Mouse (Mus musculus) thymus, adult 2 months (tissue): ENCODE data around the gene Il10ra. TPM values are rescaled to one million over a fixed set of nuclear protein-coding genes. Genes with fewer than 3 reads are reported as not detected.
A peak's percentile ranks its signal among the peaks of the same experiment; 100 is the strongest.

ENCODE experiments used
- DNase-seq: peaks from one replicate; pipeline ENCODE4 v3.0.0; 2021
- H3K27ac ChIP-seq: fragments of 200-500 bp; 2 replicates; pipeline ENCODE4 v1.5.1; 2012; ENCODE audit warnings: low read length, control low read depth; ENCODE audit not compliant: control insufficient read depth, insufficient read depth
- H3K27me3 ChIP-seq: fragments of 200-500 bp; 2 replicates; pipeline ENCODE4 v1.6.1; 2012; ENCODE audit warnings: mild to moderate bottlenecking, low read length, moderate library complexity, mixed read lengths; ENCODE audit not compliant: control insufficient read depth, insufficient read depth
- H3K36me3 ChIP-seq: fragments of 200-500 bp; 2 replicates; pipeline ENCODE4 v1.6.1; 2012; ENCODE audit warnings: mild to moderate bottlenecking, low read length, moderate library complexity; ENCODE audit not compliant: control insufficient read depth, insufficient read depth
- H3K4me1 ChIP-seq: fragments of 200-500 bp; replicated peaks from 2 replicates; pipeline ENCODE4 v1.6.1; 2012; ENCODE audit warnings: low read length; ENCODE audit not compliant: control insufficient read depth, insufficient read depth
- H3K4me3 ChIP-seq: fragments of 200-500 bp; 2 replicates; pipeline ENCODE4 v1.5.1; 2012; ENCODE audit warnings: mild to moderate bottlenecking, low read length, control low read depth, moderate library complexity; ENCODE audit not compliant: control insufficient read depth, insufficient read depth
- CTCF ChIP-seq: fragments of 200-500 bp; IDR thresholded peaks from 2 replicates; pipeline ENCODE4 v1.5.1; 2012; ENCODE audit warnings: mild to moderate bottlenecking, control low read depth, low read length, moderate library complexity, borderline replicate concordance; ENCODE audit not compliant: control insufficient read depth, poor library complexity, insufficient read depth; ENCODE audit errors: extremely low read depth
- POLR2A ChIP-seq: fragments of 200-500 bp; IDR thresholded peaks from 2 replicates; pipeline ENCODE4 v1.6.1; 2012; ENCODE audit warnings: mild to moderate bottlenecking, low read length, control low read depth, moderate library complexity; ENCODE audit not compliant: control insufficient read depth, poor library complexity, insufficient read depth; ENCODE audit errors: extremely low read depth
- WGBS: fragments of 180-500 bp; shearing (Covaris S2); methylation state at CpG from one replicate; pipeline ENCODE4 v1.1.7; 2018; 5-methylcytosine and 5-hydroxymethylcytosine counted together
- polyA plus RNA-seq: library from polyadenylated mRNA; depleted of rRNA; stranded (reverse); fragments of >200 nt; gene quantifications from 2 replicates; pipeline ENCODE4 v1.2.3, GENCODE M21; 2012

Il10ra gene
- polyA plus RNA-seq, 1 experiment: 36.8 TPM

DNA sequence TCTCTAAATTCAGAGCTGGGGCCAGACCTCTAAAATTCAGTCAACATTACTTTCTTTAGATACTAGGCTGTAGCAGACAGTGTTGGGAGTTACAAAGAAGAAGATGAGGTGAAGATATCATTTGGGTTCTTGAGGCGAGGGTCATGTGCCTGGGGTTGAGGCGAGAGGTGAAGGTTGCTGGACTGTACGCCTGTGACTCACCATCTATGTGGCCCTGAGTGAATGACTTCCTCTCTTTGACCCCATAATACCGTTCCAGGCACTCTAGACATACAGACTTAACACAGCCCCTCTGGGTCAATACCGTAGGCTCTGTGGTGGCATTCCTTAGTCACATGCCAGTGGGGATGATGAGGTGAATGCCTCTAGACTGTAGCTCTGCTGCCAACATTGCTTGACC, 13.5 kb upstream of the Il10ra start:
- H3K4me1 ChIP-seq: peaks cover 24% of the 10 kb centered on the region
- WGBS: 92% methylated on average over 5 of the region's 5 CpGs

DNA sequence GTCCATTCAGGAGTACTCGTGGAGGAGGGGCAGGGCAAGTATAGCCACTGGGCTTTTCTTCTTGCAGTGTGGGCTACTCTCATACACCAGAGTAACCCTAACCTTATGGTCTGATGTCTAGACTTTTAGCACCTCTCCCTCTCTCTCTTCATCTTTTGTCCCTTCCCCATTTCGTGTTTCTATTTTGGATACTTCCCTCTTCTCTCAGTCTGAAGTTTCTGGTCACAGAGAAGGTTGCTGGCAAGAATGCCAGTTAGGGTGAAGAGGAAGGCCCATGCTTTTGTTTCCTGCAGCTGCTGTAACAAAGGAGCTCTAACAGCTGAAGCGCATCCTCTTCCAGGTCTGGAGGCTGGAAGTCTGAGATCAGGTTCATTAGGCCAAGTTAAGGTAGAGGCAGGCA, 11.9 kb upstream of the Il10ra start:
- H3K4me1 ChIP-seq: peaks cover 24% of the 10 kb centered on the region
- WGBS: 43% methylated on average over 3 of the region's 3 CpGs
- H3K4me3 ChIP-seq: no peak overlapping the region
- no peaks in the 10 kb centered on the region for H3K27me3 ChIP-seq
- no peak for DNase-seq
- H3K36me3 ChIP-seq: no peaks in the 10 kb centered on the region
- H3K27ac ChIP-seq: no peak overlapping the region
- TF ChIP-seq POLR2A: no peak
- no peak for TF ChIP-seq CTCF

More for the DNA sequence above, 13.5 kb upstream of the Il10ra start:
- Histone ChIP-seq H3K4me3 (no peak overlapping the region), H3K27me3 (no peaks in the 10 kb centered on the region), H3K36me3 (no peaks in the 10 kb centered on the region), H3K27ac (no peak overlapping the region)
- DNase-seq: no peak
- TF ChIP-seq CTCF (no peak), POLR2A (no peak)

DNA sequence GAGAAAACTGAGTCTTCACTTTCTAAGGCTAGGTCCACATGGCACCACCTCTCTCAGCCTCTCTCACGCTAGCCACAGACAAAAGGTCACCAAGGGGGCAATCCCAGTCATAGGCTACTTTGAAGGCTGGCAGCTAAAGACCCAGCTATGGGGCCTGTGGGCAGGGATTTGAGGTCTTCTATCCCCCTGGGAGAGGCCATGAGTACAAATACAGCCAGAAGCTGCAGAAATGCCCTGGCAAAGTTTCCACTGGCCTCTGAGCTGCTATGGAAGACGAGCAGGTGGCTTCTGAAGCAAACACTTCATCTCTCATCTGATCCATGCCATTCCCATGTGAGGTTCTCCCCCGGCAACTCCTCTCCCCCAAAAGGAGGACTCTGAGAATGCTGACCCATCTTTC, 11.1 kb upstream of the Il10ra start:
- no peaks in the 10 kb centered on the region for H3K36me3 ChIP-seq
- WGBS: 88% methylated on average over 3 of the region's 3 CpGs
- DNase-seq: no peak

DNA sequence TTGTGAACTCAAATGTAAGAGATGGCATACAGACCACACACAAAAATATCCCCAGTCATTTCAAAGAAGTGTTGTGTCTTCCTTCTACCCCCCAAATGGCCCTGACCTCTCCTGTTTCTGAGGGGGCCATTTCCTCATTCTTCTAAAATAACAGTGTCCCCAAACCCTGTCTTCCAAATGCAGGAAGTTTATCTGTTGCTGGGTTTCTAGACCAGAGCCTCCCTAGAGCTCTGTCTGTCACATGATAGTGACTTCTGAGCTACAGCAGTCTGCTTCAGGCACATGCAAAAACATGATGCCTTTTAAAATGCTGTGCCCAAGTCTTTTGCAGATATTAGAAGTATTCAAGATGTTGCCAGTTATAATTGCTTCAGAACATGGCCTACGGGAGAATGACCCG, 5.7 kb upstream of the Il10ra start:
- no peaks in the 10 kb centered on the region for H3K27me3 ChIP-seq
- no peaks in the 10 kb centered on the region for H3K36me3 ChIP-seq
- no peak for DNase-seq
- WGBS: 41% methylated on average over 2 of the region's 2 CpGs
- H3K4me1 ChIP-seq: peaks cover 20% of the 10 kb centered on the region
- no peak overlapping the region for H3K27ac ChIP-seq
- TF ChIP-seq POLR2A (no peak), CTCF (no peak)
- H3K4me3 ChIP-seq: no peak overlapping the region

More for the DNA sequence above, 11.1 kb upstream of the Il10ra start:
- H3K27ac ChIP-seq: no peak overlapping the region
- TF ChIP-seq CTCF: no peak
- peaks cover 26% of the 10 kb centered on the region for H3K4me1 ChIP-seq
- H3K4me3 ChIP-seq: no peak overlapping the region
- no peaks in the 10 kb centered on the region for H3K27me3 ChIP-seq

DNA sequence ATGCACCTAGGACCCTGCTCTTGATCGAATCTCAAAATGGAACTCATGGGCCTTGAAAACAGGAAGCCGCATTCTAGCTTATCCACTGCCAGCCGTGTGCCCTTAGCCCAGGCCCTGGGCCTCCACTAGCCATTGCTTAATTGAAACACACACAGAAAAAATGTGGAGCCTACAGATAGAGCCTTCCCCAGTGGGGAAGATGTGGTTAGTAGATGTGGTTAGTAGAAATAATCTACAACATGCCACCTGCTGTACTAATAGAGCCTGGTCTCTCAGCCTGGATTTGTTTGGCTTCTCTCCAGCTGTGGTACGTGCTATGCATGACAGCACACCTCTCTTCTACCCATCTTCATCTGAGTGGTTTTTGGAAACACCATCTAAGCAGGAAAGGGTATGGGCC, 5.3 kb upstream of the Il10ra start:
- 11% methylated on average over 4 of the region's 4 CpGs for WGBS
- Histone ChIP-seq H3K27me3 (no peaks in the 10 kb centered on the region), H3K27ac (no peak overlapping the region), H3K36me3 (no peaks in the 10 kb centered on the region), H3K4me3 (no peak overlapping the region), H3K4me1 (peaks cover 20% of the 10 kb centered on the region)
- no peak for DNase-seq
- TF ChIP-seq POLR2A (no peak), CTCF (no peak)

DNA sequence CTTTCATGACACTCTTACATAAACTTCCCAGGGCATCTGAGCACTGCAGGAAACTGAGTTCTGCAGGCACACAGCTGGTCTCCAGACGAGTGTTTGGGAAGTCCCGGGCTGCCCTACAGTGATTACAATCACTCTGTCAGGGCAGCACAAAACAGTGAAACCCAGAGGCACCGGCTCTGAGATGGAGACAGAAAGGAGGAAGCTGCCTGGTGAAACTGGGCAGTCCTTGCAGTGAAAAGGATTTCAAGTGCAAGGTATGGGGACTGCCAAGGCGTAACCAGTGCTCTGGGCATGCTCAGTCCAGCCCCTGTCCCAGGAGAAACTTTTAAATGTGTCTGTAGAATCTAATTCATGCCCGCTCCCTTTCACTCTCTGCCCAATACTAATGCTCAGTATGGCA, 3.3 kb upstream of the Il10ra start:
- no peaks in the 10 kb centered on the region for H3K36me3 ChIP-seq
- H3K27me3 ChIP-seq: no peaks in the 10 kb centered on the region
- TF ChIP-seq CTCF: no peak
- no peak for TF ChIP-seq POLR2A
- no peak overlapping the region for H3K27ac ChIP-seq
- 40% methylated on average over 5 of the region's 5 CpGs for WGBS
- no peak for DNase-seq
- peaks cover 37% of the 10 kb centered on the region for H3K4me1 ChIP-seq
- H3K4me3 ChIP-seq: no peak overlapping the region

- H3K27me3 ChIP-seq: no peaks in the 10 kb centered on the region
- peaks cover 6% of the 10 kb centered on the region; the same call in 1 of the 2 replicates for H3K36me3 ChIP-seq
- peaks cover 37% of the 10 kb centered on the region for H3K4me1 ChIP-seq
- peak overlapping the region; percentile 59 for H3K27ac ChIP-seq
- TF ChIP-seq CTCF (no peak), POLR2A (no peak)
- under 1% methylated on average over 4 of the region's 4 CpGs for WGBS
- peak; percentile 28 for DNase-seq
- peak overlapping the region; percentile 76 for H3K4me3 ChIP-seq
These were observed 870 bp downstream of the Il10ra start for GRCm38 (mm10) chr9:45268079-45268478.
